Mouse (Mus musculus) ES-Bruce4 (cell line): ENCODE data around the gene St8sia1.

Experiments
- CTCF ChIP-seq: IDR thresholded peaks from one replicate; pipeline ENCODE4 v1.8.1; 2011; ENCODE audit warnings: low read depth, low read length
- EP300 ChIP-seq: IDR thresholded peaks from 2 replicates; pipeline ENCODE4 v1.6.1; 2011; ENCODE audit warnings: low read depth, low read length; ENCODE audit not compliant: insufficient read depth
- POLR2A ChIP-seq: IDR thresholded peaks from one replicate; pipeline ENCODE4 v1.8.1; 2011; ENCODE audit warnings: low read length; ENCODE audit not compliant: insufficient read depth

DNA sequence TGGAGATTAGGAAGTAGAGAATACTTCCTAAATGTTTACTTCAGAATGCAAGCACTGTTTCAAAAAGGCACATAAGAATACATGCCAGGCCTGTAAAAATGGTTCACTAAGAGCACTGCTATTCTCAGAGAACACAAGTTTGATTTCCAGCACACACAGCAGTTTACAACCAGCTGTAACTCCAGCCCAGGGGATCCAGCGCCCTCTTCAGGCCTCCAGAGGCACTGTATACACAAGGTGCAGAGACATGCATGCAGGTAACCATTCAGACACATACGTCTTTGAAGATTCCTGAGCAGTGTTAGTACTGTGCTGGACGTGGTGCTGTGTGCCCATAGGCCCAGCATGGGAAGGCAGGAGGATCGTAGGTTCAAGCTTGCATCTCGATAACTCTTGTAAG lies 190.7 kb downstream of the St8sia1 start:
- TF ChIP-seq CTCF (peak; percentile 51), POLR2A (no peak), EP300 (no peak)
